Mouse (Mus musculus) gastrocnemius, adult 2 months (tissue): ENCODE data around the gene 0610040J01Rik. TPM values are rescaled to one million over a fixed set of nuclear protein-coding genes. Genes with fewer than 3 reads are reported as not detected.

Source experiments
- DNase-seq: peaks from one replicate; pipeline ENCODE4 v3.0.0; 2022
- H3K27ac ChIP-seq: fragments of 200-600 bp; 2 replicates; pipeline ENCODE4 v1.8.1; 2022; ENCODE audit warnings: mild to moderate bottlenecking
- H3K4me3 ChIP-seq: fragments of 200-600 bp; 2 replicates; pipeline ENCODE4 v1.8.1; 2022; ENCODE audit warnings: mild to moderate bottlenecking, moderate library complexity
- CTCF ChIP-seq: fragments of 200-600 bp; IDR thresholded peaks from 2 replicates; pipeline ENCODE4 v1.8.1; 2022; ENCODE audit warnings: antibody characterized with exemption, mild to moderate bottlenecking, moderate library complexity
- intact Hi-C: fragments of 180-260 bp; cut with DNase I; formaldehyde crosslinking; loops from one replicate; pipeline ENCODE4 v1.15.1; 2025
- total RNA-seq, 2 experiments: library from RNA; stranded (reverse); gene quantifications; 2 replicates each; pipeline ENCODE4 v1.2.3; 2021

0610040J01Rik gene
- total RNA-seq, 2 experiments from 2014 or later = 5.6 to 11.4 TPM

GRCm38 (mm10) chr5:63819519-63819918, 7.4 kb downstream of the 0610040J01Rik start:
- DNase-seq = no peak
- Histone ChIP-seq H3K27ac (no peak overlapping the region), H3K4me3 (no peak overlapping the region)
- intact Hi-C loops = loop anchor here (10.0 kb wide), 1 partner anchor 245 kb away; no protein-coding TSS in a partner anchor
- TF ChIP-seq CTCF = no peak

- no peak for TF ChIP-seq CTCF
- H3K4me3 ChIP-seq = no peak overlapping the region
- DNase-seq = no peak
- intact Hi-C loops = no loop called here
- H3K27ac ChIP-seq = no peak overlapping the region
These were observed 9.0 kb downstream of the 0610040J01Rik start for GRCm38 (mm10) chr5:63821176-63821575.

- TF ChIP-seq CTCF = no peak
- intact Hi-C loops = no loop called here
- no peak overlapping the region for H3K27ac ChIP-seq
- no peak overlapping the region for H3K4me3 ChIP-seq
- DNase-seq = no peak
These were observed 9.7 kb downstream of the 0610040J01Rik start for GRCm38 (mm10) chr5:63821860-63822259.

GRCm38 (mm10) chr5:63823362-63824332, 11.5 kb downstream of the 0610040J01Rik start:
- intact Hi-C loops = no loop called here
- Histone ChIP-seq H3K27ac (no peak overlapping the region), H3K4me3 (no peak overlapping the region)
- TF ChIP-seq CTCF = no peak
- no peak for DNase-seq

GRCm38 (mm10) chr5:63824599-63825350, 12.6 kb downstream of the 0610040J01Rik start:
- TF ChIP-seq CTCF = no peak
- no peak overlapping the region for H3K4me3 ChIP-seq
- no peak for DNase-seq
- intact Hi-C loops = no loop called here
- no peak overlapping the region for H3K27ac ChIP-seq

GRCm38 (mm10) chr5:63825881-63826280, 13.7 kb downstream of the 0610040J01Rik start:
- Histone ChIP-seq H3K4me3 (no peak overlapping the region), H3K27ac (no peak overlapping the region)
- no peak for DNase-seq
- intact Hi-C loops = no loop called here
- no peak for TF ChIP-seq CTCF

DNA sequence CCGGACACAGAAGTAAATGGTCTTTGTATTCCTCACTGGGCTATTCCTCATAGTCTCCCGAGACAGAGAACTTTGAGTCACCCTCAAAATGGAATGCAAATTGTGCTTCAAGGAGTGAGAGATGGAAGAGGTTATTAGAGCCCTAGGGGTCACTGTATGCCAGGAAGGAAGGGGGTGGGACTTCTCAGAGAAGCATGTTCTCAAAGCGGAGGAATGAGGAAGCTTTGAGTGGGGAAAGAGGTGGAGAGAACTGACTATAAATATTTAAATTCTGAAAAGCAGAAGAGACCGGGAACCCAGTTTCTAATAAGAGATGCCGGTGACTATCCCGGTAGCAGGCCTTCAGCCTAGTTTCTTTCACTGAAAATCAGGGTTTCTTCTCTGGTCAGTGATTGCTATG, 14.8 kb downstream of the 0610040J01Rik start:
- Histone ChIP-seq H3K27ac (no peak overlapping the region), H3K4me3 (no peak overlapping the region)
- intact Hi-C loops = no loop called here
- no peak for TF ChIP-seq CTCF
- DNase-seq = no peak

DNA sequence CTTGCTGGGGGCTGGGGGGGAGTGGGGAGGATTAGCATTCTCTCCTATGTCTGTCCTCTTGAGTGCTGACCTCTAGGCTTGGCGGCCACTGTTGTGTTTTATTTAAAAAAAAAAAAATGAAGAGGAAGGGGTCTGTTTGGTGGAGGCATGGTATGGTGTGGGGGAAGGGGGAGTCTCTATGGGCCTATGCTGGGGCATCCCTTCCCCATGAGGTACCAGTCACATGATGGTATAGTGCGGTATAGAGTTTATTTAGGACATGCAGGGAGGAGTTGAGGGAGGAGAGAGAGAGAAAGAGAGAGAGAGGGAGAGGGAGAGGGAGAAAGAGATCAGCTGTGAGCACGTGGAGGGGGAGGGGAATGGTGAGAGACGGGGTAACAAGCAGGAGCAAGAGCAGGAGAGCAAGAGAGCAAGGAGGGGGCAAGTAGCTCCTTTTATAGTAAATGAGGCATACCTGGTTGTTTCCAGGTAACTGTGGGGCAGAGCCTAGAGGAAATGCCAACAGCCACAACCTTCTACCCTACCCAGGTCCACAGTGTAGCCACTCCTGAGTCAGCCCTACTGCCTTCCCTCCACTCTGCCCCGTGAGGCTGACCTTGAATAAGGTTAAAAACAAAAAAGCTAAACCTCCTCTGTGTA, 15.4 kb downstream of the 0610040J01Rik start:
- H3K27ac ChIP-seq = no peak overlapping the region
- TF ChIP-seq CTCF = no peak
- no peak overlapping the region for H3K4me3 ChIP-seq
- intact Hi-C loops = no loop called here
- DNase-seq = no peak

DNA sequence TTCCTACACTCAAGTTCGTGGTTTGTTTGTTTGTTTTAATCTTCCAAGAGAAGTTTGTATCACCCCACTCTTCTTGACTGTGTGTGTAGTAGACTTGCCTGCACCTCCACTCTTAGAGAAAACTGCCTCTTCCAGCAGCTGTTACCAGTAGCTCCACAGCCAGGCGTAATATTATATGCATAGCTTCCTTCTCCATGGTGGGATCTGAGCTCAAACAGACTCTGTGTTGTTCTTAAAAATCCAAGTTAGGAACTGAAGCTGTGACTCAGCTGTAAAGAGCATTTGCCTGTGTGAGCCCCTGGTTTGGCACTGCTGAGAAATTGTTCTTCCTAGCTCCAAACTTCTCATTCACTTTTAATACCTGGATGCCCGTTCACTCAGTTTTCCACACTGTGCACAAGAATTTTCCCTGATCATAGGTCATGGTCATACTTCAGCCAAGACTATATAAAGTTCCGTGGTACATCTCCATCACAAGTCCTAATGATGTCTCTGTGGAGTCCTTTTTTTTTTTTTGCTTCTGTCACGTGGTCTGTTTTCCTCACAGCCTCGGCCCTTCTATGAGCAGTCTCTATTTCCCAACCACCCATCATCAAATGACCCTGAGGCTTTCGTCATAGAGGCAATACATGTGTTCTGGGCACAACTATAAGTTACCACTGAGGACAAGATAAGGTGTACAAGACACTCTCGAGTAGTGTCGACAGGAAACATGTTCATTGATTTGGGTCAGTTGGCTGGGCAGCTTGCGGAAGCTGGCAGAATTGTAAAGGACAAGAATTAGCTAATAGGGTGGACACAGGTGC, 16.4 kb downstream of the 0610040J01Rik start:
- intact Hi-C loops = no loop called here
- H3K27ac ChIP-seq = no peak overlapping the region
- no peak overlapping the region for H3K4me3 ChIP-seq
- TF ChIP-seq CTCF = no peak
- DNase-seq = no peak

GRCm38 (mm10) chr5:63831054-63831453, 18.9 kb downstream of the 0610040J01Rik start:
- no peak for DNase-seq
- Histone ChIP-seq H3K27ac (no peak overlapping the region), H3K4me3 (no peak overlapping the region)
- intact Hi-C loops = no loop called here
- TF ChIP-seq CTCF = no peak

DNA sequence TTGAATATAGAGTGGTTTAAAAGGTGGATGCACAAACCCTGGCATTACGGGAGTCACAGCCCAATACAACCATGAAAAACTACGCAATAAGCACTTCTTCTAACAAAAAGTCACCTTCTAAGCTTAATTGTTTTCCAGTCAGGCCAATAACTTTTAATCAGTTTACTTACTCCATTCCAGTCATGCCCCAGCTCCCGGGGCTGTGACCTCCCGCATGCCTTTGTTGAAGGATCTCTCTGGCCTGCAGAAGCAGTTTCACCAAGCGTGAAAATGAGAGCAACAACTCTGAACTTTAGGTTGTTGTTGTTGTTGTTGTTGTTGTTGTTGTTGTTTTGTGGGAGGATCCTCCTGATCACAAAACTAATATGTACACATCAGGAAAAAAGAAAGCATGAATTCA, 21.8 kb downstream of the 0610040J01Rik start:
- DNase-seq = no peak
- TF ChIP-seq CTCF = no peak
- no peak overlapping the region for H3K27ac ChIP-seq
- no peak overlapping the region for H3K4me3 ChIP-seq
- intact Hi-C loops = no loop called here

DNA sequence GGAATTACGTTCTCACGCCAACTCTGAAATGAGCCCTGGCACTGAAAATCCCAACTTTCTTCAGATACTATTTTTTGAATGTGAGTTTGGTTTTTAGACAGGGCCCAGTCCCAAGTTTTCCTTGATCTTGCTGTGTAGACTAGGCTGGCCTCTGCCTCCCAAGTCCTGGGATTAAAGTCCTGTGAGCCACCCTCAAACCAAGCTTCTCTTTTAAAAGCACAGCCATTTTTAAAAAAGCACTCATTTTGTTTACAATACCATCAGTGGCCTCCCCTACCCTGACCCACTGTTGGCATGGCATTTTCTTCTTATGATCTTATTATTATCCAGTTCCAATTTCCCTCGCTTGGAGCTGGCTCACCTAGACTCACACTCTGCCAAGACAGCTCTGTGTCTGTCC, 22.3 kb downstream of the 0610040J01Rik start:
- H3K4me3 ChIP-seq = no peak overlapping the region
- H3K27ac ChIP-seq = no peak overlapping the region
- no peak for DNase-seq
- intact Hi-C loops = no loop called here
- no peak for TF ChIP-seq CTCF
